Mouse (Mus musculus): ENCODE measurements around the gene BC030867. TPM values are rescaled to one million over a fixed set of nuclear protein-coding genes. Genes with fewer than 3 reads are reported as not detected.

The BC030867 gene
- polyA plus RNA-seq, 1 experiment, result 1.9 TPM

- 70% methylated on average over 12 of the region's 12 CpGs for WGBS
- H3K27me3 ChIP-seq (ENCODE audit: control insufficient read depth, insufficient read depth, low read length), result no peaks in the 10 kb centered on the region
- DNase-seq (ENCODE audit: low read depth in 1 of 2, low spot score in 2 of 2), result no peak
- H3K27ac ChIP-seq (ENCODE audit: insufficient read depth, low read length), result no peak overlapping the region
- H3K4me1 ChIP-seq (ENCODE audit: control insufficient read depth, insufficient read depth, insufficient read length), result peaks cover 33% of the 10 kb centered on the region
- H3K4me3 ChIP-seq (ENCODE audit: extremely low read depth, insufficient read depth, insufficient read length), result no peak overlapping the region
- no peaks in the 10 kb centered on the region for H3K36me3 ChIP-seq (ENCODE audit: control insufficient read depth, insufficient read depth, low read length)
- TF ChIP-seq CTCF (IDR thresholded peaks at IDR 0.05; ENCODE audit: extremely low read depth, insufficient read depth, insufficient read length, insufficient replicate concordance) (no peak), POLR2A (IDR thresholded peaks at IDR 0.05; ENCODE audit: low read depth, low read length) (no peak)
Observed at GRCm38 (mm10) chr11:102216056-102216885, 32.4 kb upstream of the BC030867 start.

GRCm38 (mm10) chr11:102216886-102217240 is 31.8 kb upstream of the BC030867 start:
- DNase-seq (ENCODE audit: low read depth in 1 of 2, low spot score in 2 of 2), result no peak
- Histone ChIP-seq H3K27me3 (ENCODE audit: control insufficient read depth, insufficient read depth, low read length) (no peaks in the 10 kb centered on the region), H3K36me3 (ENCODE audit: control insufficient read depth, insufficient read depth, low read length) (no peaks in the 10 kb centered on the region), H3K4me1 (ENCODE audit: control insufficient read depth, insufficient read depth, insufficient read length) (peaks cover 35% of the 10 kb centered on the region), H3K4me3 (ENCODE audit: extremely low read depth, insufficient read depth, insufficient read length) (no peak overlapping the region), H3K27ac (ENCODE audit: insufficient read depth, low read length) (peak overlapping the region; percentile 13; the same call in 1 of the 2 replicates)
- WGBS, result 69% methylated on average over 5 of the region's 5 CpGs
- TF ChIP-seq POLR2A (IDR thresholded peaks at IDR 0.05; ENCODE audit: low read depth, low read length) (no peak), CTCF (IDR thresholded peaks at IDR 0.05; ENCODE audit: extremely low read depth, insufficient read depth, insufficient read length, insufficient replicate concordance) (no peak)

GRCm38 (mm10) chr11:102217396-102217795 is 31.3 kb upstream of the BC030867 start:
- H3K27ac ChIP-seq (ENCODE audit: insufficient read depth, low read length), result no peak overlapping the region
- 62% methylated on average over 6 of the region's 6 CpGs for WGBS
- no peaks in the 10 kb centered on the region for H3K36me3 ChIP-seq (ENCODE audit: control insufficient read depth, insufficient read depth, low read length)
- H3K27me3 ChIP-seq (ENCODE audit: control insufficient read depth, insufficient read depth, low read length), result no peaks in the 10 kb centered on the region
- no peak overlapping the region for H3K4me3 ChIP-seq (ENCODE audit: extremely low read depth, insufficient read depth, insufficient read length)
- TF ChIP-seq CTCF (IDR thresholded peaks at IDR 0.05; ENCODE audit: extremely low read depth, insufficient read depth, insufficient read length, insufficient replicate concordance) (no peak), POLR2A (IDR thresholded peaks at IDR 0.05; ENCODE audit: low read depth, low read length) (no peak)
- no peak for DNase-seq (ENCODE audit: low read depth in 1 of 2, low spot score in 2 of 2)
- peaks cover 38% of the 10 kb centered on the region for H3K4me1 ChIP-seq (ENCODE audit: control insufficient read depth, insufficient read depth, insufficient read length)

- TF ChIP-seq CTCF (IDR thresholded peaks at IDR 0.05; ENCODE audit: extremely low read depth, insufficient read depth, insufficient read length, insufficient replicate concordance), result no peak
- TF ChIP-seq POLR2A (IDR thresholded peaks at IDR 0.05; ENCODE audit: low read depth, low read length), result no peak
- Histone ChIP-seq H3K4me3 (ENCODE audit: extremely low read depth, insufficient read depth, insufficient read length) (peak overlapping the region; percentile 61; the same call in 1 of the 2 replicates), H3K36me3 (ENCODE audit: control insufficient read depth, insufficient read depth, low read length) (no peaks in the 10 kb centered on the region), H3K4me1 (ENCODE audit: control insufficient read depth, insufficient read depth, insufficient read length) (peaks cover 40% of the 10 kb centered on the region), H3K27me3 (ENCODE audit: control insufficient read depth, insufficient read depth, low read length) (no peaks in the 10 kb centered on the region), H3K27ac (ENCODE audit: insufficient read depth, low read length) (peak overlapping the region; percentile 61; the same call in 1 of the 2 replicates)
- no peak for DNase-seq (ENCODE audit: low read depth in 1 of 2, low spot score in 2 of 2)
- 20% methylated on average over 7 of the region's 7 CpGs for WGBS
Observed at GRCm38 (mm10) chr11:102217876-102218430, 30.7 kb upstream of the BC030867 start.

- Histone ChIP-seq H3K27ac (ENCODE audit: insufficient read depth, low read length) (peak overlapping the region; percentile 61), H3K4me3 (ENCODE audit: extremely low read depth, insufficient read depth, insufficient read length) (peak overlapping the region; percentile 61; the same call in 1 of the 2 replicates), H3K4me1 (ENCODE audit: control insufficient read depth, insufficient read depth, insufficient read length) (peaks cover 42% of the 10 kb centered on the region), H3K36me3 (ENCODE audit: control insufficient read depth, insufficient read depth, low read length) (no peaks in the 10 kb centered on the region), H3K27me3 (ENCODE audit: control insufficient read depth, insufficient read depth, low read length) (no peaks in the 10 kb centered on the region)
- TF ChIP-seq CTCF (IDR thresholded peaks at IDR 0.05; ENCODE audit: extremely low read depth, insufficient read depth, insufficient read length, insufficient replicate concordance) (no peak), POLR2A (IDR thresholded peaks at IDR 0.05; ENCODE audit: low read depth, low read length) (no peak; the same call in 1 of the 2 replicates)
- peak; percentile 45 to 71 for DNase-seq (ENCODE audit: low read depth in 1 of 2, low spot score in 2 of 2)
- WGBS, result 0% methylated on average over 10 of the region's 10 CpGs
Observed at GRCm38 (mm10) chr11:102218783-102219182, 29.9 kb upstream of the BC030867 start.

GRCm38 (mm10) chr11:102219247-102219993 is 29.3 kb upstream of the BC030867 start:
- DNase-seq (ENCODE audit: low read depth in 1 of 2, low spot score in 2 of 2), result no peak

More at GRCm38 (mm10) chr11:102219247-102219993, 29.3 kb upstream of the BC030867 start:
- Histone ChIP-seq H3K27ac (ENCODE audit: insufficient read depth, low read length) (peak overlapping the region; percentile 6; the same call in 1 of the 2 replicates), H3K4me3 (ENCODE audit: extremely low read depth, insufficient read depth, insufficient read length) (peak overlapping the region; percentile 61; the same call in 1 of the 2 replicates), H3K27me3 (ENCODE audit: control insufficient read depth, insufficient read depth, low read length) (no peaks in the 10 kb centered on the region), H3K4me1 (ENCODE audit: control insufficient read depth, insufficient read depth, insufficient read length) (peaks cover 42% of the 10 kb centered on the region), H3K36me3 (ENCODE audit: control insufficient read depth, insufficient read depth, low read length) (0 out of 2 replicates have a peak, but pooled peaks cover 1% of the 10 kb centered on the region)
- TF ChIP-seq CTCF (IDR thresholded peaks at IDR 0.05; ENCODE audit: extremely low read depth, insufficient read depth, insufficient read length, insufficient replicate concordance), result no peak
- no peak for TF ChIP-seq POLR2A (IDR thresholded peaks at IDR 0.05; ENCODE audit: low read depth, low read length)
- 44% methylated on average over 14 of the region's 14 CpGs for WGBS
